Mouse (Mus musculus): ENCODE measurements at regions not wholly inside any gene's neighbourhood (a gene's known extent, or its start where the extent isn't known, plus 50 kb on each side); places are given as distances from the start of the nearest gene placed in this dataset.

DNA sequence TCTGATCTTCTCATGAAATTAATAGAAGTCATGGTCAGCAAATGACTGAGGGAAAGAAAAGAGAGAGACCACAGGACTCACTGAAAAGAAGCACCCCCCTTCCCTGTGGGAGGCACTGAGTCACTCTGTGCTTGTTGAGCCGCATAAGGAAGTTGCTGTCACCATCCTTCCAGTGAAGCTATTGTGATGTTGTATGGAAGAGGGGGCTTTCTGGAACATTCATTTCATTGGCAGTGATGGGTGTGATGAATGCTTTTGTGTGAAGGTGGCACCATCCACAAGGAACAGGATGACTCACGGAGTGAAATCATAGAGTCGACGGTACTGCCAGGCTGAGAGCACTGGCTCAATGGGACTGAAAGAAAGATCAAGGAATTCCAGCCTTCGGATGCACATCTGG is 323.5 kb upstream of the Adamts9 start:
- ATAC-seq (ENCODE audit: poor library complexity, severe bottlenecking) = no peak

- ATAC-seq (ENCODE audit: poor library complexity, severe bottlenecking) = no peak
These were observed 321.9 kb upstream of the Adamts9 start for GRCm38 (mm10) chr6:93265164-93265563.

DNA sequence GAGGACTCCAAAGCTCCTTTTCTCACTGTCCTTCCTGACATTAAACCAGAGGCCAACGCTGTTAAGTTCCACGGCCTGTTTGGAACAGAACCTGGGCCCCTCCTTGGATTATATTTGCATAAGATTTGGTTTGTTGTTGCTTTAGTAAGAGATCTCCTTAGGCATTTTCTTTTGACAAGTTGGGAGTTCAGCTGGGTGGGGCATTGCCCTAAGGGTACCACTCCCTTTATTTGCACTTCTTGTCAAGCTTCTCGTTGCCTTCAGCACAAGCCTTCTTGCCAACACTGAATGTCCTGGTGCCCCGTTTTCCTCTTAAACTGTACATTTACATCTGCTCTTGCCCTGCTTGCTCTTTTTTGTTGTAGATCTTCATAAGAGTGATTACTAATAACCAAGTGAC is 317.5 kb upstream of the Adamts9 start:
- ATAC-seq (ENCODE audit: poor library complexity, severe bottlenecking) = no peak

- ATAC-seq (ENCODE audit: poor library complexity, severe bottlenecking) = no peak
These were observed 314.0 kb upstream of the Adamts9 start for GRCm38 (mm10) chr6:93257130-93257841.

DNA sequence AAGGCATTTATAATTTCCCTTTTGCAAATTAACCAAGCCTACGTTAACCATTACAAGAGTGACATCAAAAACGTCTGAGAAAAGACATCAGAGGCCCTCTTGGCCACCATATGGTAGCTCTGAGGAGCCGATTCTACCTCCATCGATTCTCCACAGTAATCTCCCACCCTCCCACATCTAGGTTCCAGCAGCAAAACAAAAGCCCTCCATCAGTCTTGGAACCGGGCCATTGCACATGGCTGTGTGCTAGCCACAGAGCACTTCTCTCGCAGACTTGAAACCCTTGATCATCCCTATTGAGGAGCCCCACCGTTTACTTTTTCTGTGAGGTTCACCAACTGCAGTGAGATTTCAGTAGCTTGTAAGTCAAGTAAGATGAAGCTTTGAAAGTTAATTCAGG is 310.5 kb upstream of the Adamts9 start:
- ATAC-seq (ENCODE audit: poor library complexity, severe bottlenecking) = no peak

DNA sequence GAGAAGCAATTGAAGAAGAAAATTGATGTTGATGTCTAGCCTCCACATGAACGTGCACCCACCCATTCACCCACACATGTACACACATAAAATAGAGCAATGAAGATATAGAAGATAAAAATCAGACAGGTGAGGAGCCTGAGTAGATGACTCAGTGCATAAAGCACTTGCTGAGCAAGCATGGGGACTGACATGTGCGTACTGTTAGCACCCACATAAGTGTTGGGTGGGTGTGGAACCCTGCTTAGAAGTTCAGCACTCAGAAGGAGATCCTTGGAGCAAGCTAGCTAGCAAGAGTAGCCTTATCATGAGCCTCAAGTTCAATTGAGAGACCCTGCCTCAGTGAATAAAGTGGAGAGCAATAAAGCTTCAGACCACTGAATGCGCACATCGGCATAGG is 305.7 kb upstream of the Adamts9 start:
- no peak for ATAC-seq (ENCODE audit: poor library complexity, severe bottlenecking)

DNA sequence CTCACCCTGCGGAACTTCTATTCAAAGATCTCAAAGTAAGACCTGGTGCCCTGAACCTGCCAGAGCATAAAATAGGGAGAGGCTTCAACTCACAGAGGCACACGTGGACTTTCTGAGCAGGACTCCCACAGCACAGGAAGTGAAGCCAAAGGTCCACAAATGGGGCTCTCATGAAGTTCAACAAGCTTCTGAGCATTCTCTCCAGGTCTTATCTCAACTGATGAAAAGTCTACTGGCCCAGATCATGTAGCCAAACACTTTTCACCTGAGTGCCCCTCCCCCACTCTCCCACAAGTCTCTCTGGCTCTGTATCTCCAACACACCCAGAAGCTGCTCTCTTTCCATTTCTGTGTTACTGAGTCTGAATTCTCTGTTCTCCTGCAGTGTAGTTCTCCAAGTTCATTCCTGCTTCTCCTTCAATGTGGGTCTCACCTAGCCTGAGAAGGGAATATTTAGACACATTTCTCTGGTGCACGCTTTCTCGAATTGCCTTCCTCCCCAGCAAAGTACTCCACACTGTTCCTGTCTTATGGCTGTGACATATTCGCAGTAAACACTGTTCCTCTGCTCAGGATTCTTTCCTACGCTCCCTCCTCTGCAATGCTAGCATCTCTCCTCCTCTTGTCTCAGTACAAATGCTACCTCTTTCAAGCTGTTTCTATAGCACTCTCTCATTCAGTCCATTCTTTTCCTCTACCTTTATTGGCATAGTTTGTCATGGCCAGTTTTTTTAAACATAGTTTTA is 303.4 kb upstream of the Adamts9 start:
- ATAC-seq (ENCODE audit: poor library complexity, severe bottlenecking) = no peak

GRCm38 (mm10) chr6:93235550-93235949 is 292.3 kb upstream of the Adamts9 start:
- no peak for ATAC-seq (ENCODE audit: poor library complexity, severe bottlenecking)

- no peak for ATAC-seq (ENCODE audit: poor library complexity, severe bottlenecking)
These were observed 289.3 kb upstream of the Adamts9 start for GRCm38 (mm10) chr6:93232636-93233035.

- no peak for ATAC-seq (ENCODE audit: poor library complexity, severe bottlenecking)
These were observed 287.2 kb upstream of the Adamts9 start for GRCm38 (mm10) chr6:93230450-93230849.

DNA sequence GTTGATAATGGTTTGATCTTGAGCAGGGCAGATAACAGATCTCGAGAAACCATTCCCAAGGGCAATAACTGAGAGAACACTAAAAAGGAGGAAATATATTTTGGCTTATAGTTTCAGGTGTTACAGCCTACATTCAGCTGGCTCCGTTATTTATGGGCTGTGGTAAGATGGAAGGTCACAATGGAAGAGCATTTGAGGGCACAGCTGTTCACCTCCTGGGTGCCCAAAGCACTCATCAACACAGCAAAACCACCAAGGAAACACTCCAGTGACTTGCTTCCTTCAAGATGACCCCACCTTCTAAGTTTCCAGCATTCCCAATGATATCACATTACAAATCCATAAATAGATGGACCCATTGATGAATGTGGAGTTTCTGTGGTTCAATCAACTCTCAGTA is 286.0 kb upstream of the Adamts9 start:
- no peak for ATAC-seq (ENCODE audit: poor library complexity, severe bottlenecking)

GRCm38 (mm10) chr6:93223610-93224550 is 280.6 kb upstream of the Adamts9 start:
- no peak for ATAC-seq (ENCODE audit: poor library complexity, severe bottlenecking)

GRCm38 (mm10) chr6:93218015-93218593 is 274.8 kb upstream of the Adamts9 start:
- ATAC-seq (ENCODE audit: poor library complexity, severe bottlenecking) = no peak

- ATAC-seq (ENCODE audit: poor library complexity, severe bottlenecking) = no peak
These were observed 257.6 kb upstream of the Adamts9 start for GRCm38 (mm10) chr6:93200886-93201285.

DNA sequence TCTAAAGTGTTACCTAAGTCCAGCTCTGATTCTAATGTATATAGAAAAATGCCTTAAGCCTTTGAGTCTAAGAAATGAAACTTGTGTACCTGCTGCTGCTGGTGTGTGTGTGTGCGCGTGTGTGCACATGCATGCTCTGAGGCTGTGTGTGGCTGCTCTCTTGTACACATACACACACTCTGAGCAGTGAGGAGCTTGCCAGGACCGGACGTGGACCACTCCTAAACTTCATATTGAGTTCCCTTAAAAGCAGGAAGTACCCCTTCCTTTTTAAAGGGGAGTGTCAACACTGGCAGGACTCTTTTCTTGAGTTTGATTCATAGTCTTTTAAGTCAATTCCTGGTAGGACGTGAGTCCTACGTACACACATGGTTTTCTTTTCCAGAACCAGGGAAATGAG is 251.4 kb upstream of the Adamts9 start:
- ATAC-seq (ENCODE audit: poor library complexity, severe bottlenecking) = no peak

GRCm38 (mm10) chr6:93192980-93193379 is 249.7 kb upstream of the Adamts9 start:
- no peak for ATAC-seq (ENCODE audit: poor library complexity, severe bottlenecking)

DNA sequence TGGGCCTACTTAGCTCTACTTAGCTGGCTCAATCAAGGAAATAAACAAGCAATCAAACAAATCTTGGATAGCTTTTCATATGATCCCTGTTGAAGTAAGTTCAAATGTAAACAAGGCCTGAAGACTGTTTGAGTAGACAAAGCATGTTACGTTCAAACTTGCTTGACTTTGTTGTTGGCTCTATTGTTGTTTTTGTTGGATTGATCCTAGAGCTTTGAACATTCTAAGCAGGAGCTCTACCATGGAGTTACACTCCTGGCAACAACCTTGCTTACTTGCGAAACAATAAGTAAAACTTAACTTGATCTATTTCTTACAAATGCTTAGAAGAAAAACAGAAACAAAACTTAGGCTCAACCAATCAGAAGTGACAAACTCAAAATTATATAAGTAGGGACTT is 247.7 kb upstream of the Adamts9 start:
- no peak for ATAC-seq (ENCODE audit: poor library complexity, severe bottlenecking)

DNA sequence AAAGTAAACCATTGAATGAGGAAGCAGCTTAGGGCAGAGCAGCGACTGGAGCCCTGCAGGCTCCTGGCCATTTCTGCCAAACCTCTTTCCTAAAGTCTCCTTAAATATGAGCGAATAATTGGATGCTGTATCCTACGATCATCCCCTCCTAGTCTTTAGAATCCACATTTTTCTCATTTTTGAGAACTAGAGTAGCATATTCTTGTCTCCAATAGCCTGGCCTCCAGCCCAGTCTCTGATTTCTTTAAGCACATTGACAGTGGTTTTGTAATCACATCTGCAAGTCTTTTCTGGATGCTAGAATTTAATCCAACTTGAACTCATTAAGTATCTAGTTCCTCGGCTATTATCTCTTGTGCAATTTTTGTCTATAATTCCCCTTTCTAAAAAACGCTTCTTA is 225.2 kb upstream of the Adamts9 start:
- ATAC-seq (ENCODE audit: poor library complexity, severe bottlenecking) = no peak

- no peak for ATAC-seq (ENCODE audit: poor library complexity, severe bottlenecking)
These were observed 224.0 kb upstream of the Adamts9 start for GRCm38 (mm10) chr6:93167281-93167680.

DNA sequence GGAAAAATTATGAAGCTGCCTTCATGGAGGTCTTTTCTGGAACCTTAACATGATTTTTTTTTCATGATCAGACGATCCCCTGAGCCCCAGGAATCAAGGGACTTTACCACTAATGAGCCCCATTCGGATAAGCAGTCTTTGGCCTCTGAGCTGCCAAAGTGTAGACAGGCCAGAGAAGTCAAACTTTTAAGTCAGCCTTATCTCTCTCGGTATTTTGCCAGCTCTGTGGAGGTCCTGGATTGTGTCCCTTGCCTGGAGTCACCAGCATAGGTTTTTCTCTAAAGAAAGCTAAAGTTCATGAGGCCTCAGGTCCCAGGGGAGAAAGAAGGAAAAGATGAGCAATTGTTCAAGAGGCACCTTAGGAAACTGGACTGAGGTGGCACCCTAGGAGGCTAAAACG is 222.7 kb upstream of the Adamts9 start:
- no peak for ATAC-seq (ENCODE audit: poor library complexity, severe bottlenecking)

Data from megakaryocyte, adult 5-6 weeks (primary cell).